Mouse (Mus musculus): ENCODE data around the gene Hspa1a. TPM values are rescaled to one million over a fixed set of nuclear protein-coding genes. Genes with fewer than 3 reads are reported as not detected.

Hspa1a gene
- total RNA-seq, 2 experiments from 2014 or later: 2.3 to 3.3 TPM

GRCm38 (mm10) chr17:34928841-34929240 lies 43.1 kb downstream of the Hspa1a start:
- no peak for DNase-seq
- intact Hi-C loops (cut with DNase I): no loop called here

GRCm38 (mm10) chr17:34927306-34928019 lies 44.5 kb downstream of the Hspa1a start:
- intact Hi-C loops (cut with DNase I): no loop called here
- DNase-seq: no peak

GRCm38 (mm10) chr17:34924258-34924657 lies 47.7 kb downstream of the Hspa1a start:
- no peak for DNase-seq
- intact Hi-C loops (cut with DNase I): loop anchor here (5.0 kb wide), 1 partner anchor 57 kb away; no protein-coding TSS in a partner anchor

GRCm38 (mm10) chr17:34922939-34923338 lies 49.0 kb downstream of the Hspa1a start:
- DNase-seq: no peak
- intact Hi-C loops (cut with DNase I): loop anchor here (5.0 kb wide), 1 partner anchor 56 kb away; no protein-coding TSS in a partner anchor

Other genes starting within 250 kb of the Hspa1a start
- 10 to 100 TPM; 17.9 to 21.3 TPM for gene C4b, start 228.3 kb downstream of the Hspa1a start, total RNA-seq (2021)
- gene Cyp21a1, start 167.6 kb downstream of the Hspa1a start, total RNA-seq (2021): not detected
- 10 to 100 TPM; 10.7 to 13.5 TPM for gene Stk19, start 135.2 kb downstream of the Hspa1a start, total RNA-seq (2021)
- gene Dxo, start 135.1 kb downstream of the Hspa1a start, total RNA-seq (2021): 10 to 100 TPM; 17.5 to 18.2 TPM
- gene Skiv2l, start 121.9 kb downstream of the Hspa1a start, total RNA-seq (2021): 10 to 100 TPM; 25.0 to 25.4 TPM
- 10 to 100 TPM; 13.1 to 15.5 TPM for gene Nelfe, start 121.8 kb downstream of the Hspa1a start, total RNA-seq (2021)
- 1 to 10 TPM; 6.3 to 7.8 TPM for gene Cfb, start 109.6 kb downstream of the Hspa1a start, total RNA-seq (2021)
- gene Zbtb12, start 92.7 kb downstream of the Hspa1a start, total RNA-seq (2021): 1 to 10 TPM; 5.1 to 6.1 TPM
- not detected for gene Gm20547, start 90.1 kb downstream of the Hspa1a start, total RNA-seq (2021)
- gene C2, start 73.9 kb downstream of the Hspa1a start, total RNA-seq (2021): 1 to 10 TPM; 4.3 to 6.0 TPM
- gene Ehmt2, start 73.7 kb downstream of the Hspa1a start, total RNA-seq (2021): 10 to 100 TPM; 45.2 to 49.4 TPM
- gene Slc44a4, start 57.7 kb downstream of the Hspa1a start, total RNA-seq (2021): under 1 TPM in 1 of 2 experiments, not detected in 1; 0.17 TPM
- 10 to 100 TPM; 14.0 to 14.6 TPM for gene Neu1, start 40.9 kb downstream of the Hspa1a start, total RNA-seq (2021)
- gene Hspa1b, start 12.9 kb downstream of the Hspa1a start, total RNA-seq (2021): 1 to 10 TPM; 3.8 to 3.9 TPM
- gene Gm20481, start 2.2 kb downstream of the Hspa1a start, total RNA-seq (2021): not detected
- gene Hspa1l, start 547 bp upstream of the Hspa1a start, total RNA-seq (2021): 1 to 10 TPM; 2.7 to 4.7 TPM
- 10 to 100 TPM; 19.2 to 25.0 TPM for gene Lsm2, start 9.7 kb upstream of the Hspa1a start, total RNA-seq (2021)
- gene Vars, start 28.8 kb upstream of the Hspa1a start, total RNA-seq (2021): 10 to 100 TPM; 24.5 to 26.0 TPM
- gene Vwa7, start 44.4 kb upstream of the Hspa1a start, total RNA-seq (2021): 1 to 10 TPM; 5.3 to 5.9 TPM
- gene Sapcd1, start 55.9 kb upstream of the Hspa1a start, total RNA-seq (2021): under 1 TPM; 0.34 to 0.48 TPM
- 1 to 10 TPM; 1.6 to 2.0 TPM for gene Msh5, start 74.6 kb upstream of the Hspa1a start, total RNA-seq (2021)
- 10 to 100 TPM; 61.6 to 72.9 TPM for gene Clic1, start 77.8 kb upstream of the Hspa1a start, total RNA-seq (2021)
- 10 to 100 TPM; 49.3 to 50.0 TPM for gene Ddah2, start 86.9 kb upstream of the Hspa1a start, total RNA-seq (2021)
- not detected for gene Ly6g6c, start 93.2 kb upstream of the Hspa1a start, total RNA-seq (2021)
- gene Mpig6b, start 94.0 kb upstream of the Hspa1a start, total RNA-seq (2021): under 1 TPM; 0.61 to 0.74 TPM
- gene Ly6g6e, start 104.7 kb upstream of the Hspa1a start, total RNA-seq (2021): not detected
- gene Ly6g6d, start 105.9 kb upstream of the Hspa1a start, total RNA-seq (2021): 1 to 10 TPM in 1 of 2 experiments, under 1 TPM in 1; 0.67 to 3.3 TPM
- gene Ly6g6f, start 113.5 kb upstream of the Hspa1a start, total RNA-seq (2021): not detected
- gene Abhd16a, start 117.1 kb upstream of the Hspa1a start, total RNA-seq (2021): 10 to 100 TPM; 53.7 to 56.7 TPM
- not detected for gene Ly6g5c, start 136.1 kb upstream of the Hspa1a start, total RNA-seq (2021)
- gene Ly6g5b, start 143.3 kb upstream of the Hspa1a start, total RNA-seq (2021): under 1 TPM in 1 of 2 experiments, not detected in 1; 0.41 TPM
- 1 to 10 TPM; 7.0 to 7.7 TPM for gene Gpank1, start 149.3 kb upstream of the Hspa1a start, total RNA-seq (2021)
- gene Csnk2b, start 149.9 kb upstream of the Hspa1a start, total RNA-seq (2021): 100 to 1,000 TPM; 172 to 176 TPM
- gene D17H6S53E, start 154.2 kb upstream of the Hspa1a start, total RNA-seq (2021): 10 to 100 TPM; 28.0 to 29.6 TPM
- gene Apom, start 159.9 kb upstream of the Hspa1a start, total RNA-seq (2021): not detected
- gene Bag6, start 163.0 kb upstream of the Hspa1a start, total RNA-seq (2021): 100 to 1,000 TPM; 237 to 245 TPM
- 100 to 1,000 TPM; 148 to 174 TPM for gene Prrc2a, start 192.7 kb upstream of the Hspa1a start, total RNA-seq (2021)
- gene Aif1, start 203.9 kb upstream of the Hspa1a start, total RNA-seq (2021): 1 to 10 TPM; 1.4 to 2.8 TPM
- 1 to 10 TPM; 3.8 to 4.0 TPM for gene Lst1, start 216.3 kb upstream of the Hspa1a start, total RNA-seq (2021)
- 1 to 10 TPM; 1.2 to 3.8 TPM for gene Ltb, start 222.3 kb upstream of the Hspa1a start, total RNA-seq (2021)
- gene Tnf, start 229.9 kb upstream of the Hspa1a start, total RNA-seq (2021): under 1 TPM; 0.29 to 0.39 TPM
- under 1 TPM in 1 of 2 experiments, not detected in 1; 0.20 TPM for gene Lta, start 233.2 kb upstream of the Hspa1a start, total RNA-seq (2021)
- gene Gm16181, start 248.7 kb upstream of the Hspa1a start, total RNA-seq (2021): under 1 TPM in 1 of 2 experiments, not detected in 1; 0.71 TPM